Mouse (Mus musculus): ENCODE measurements at regions not wholly inside any gene's neighbourhood (a gene's known extent, or its start where the extent isn't known, plus 50 kb on each side); places are given as distances from the start of the nearest gene placed in this dataset.
A peak's percentile ranks its signal among the peaks of the same experiment; 100 is the strongest.
"Not testable (repeated sequence)": the region's sequence is repeated elsewhere in the genome, so short reads cannot be mapped to it uniquely, and the experiment has no call there.

DNA sequence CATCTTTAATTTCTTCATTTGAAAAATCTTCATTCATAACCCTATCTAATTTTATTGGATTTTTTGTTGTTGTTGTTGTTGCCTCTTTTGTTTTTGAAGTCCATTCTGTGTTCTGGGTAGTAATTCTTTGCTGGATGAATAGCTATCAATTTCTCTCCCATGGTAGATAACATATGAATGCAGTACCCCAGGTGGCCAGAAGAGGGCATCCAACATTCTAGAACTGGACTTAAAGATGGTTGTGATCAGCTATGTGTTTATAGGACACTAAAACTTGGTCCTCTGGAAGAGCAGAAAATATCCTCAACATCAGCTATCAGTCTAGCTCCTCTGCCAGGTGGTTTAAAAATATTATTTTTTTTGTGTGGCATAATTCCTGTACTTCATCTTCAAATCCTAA, 73.0 kb downstream of the Prl2c3 start:
- ATAC-seq (replicated peaks; ENCODE audit: low read depth, poor library complexity, severe bottlenecking): peak; percentile 62; the same call in 1 of the 2 replicates

DNA sequence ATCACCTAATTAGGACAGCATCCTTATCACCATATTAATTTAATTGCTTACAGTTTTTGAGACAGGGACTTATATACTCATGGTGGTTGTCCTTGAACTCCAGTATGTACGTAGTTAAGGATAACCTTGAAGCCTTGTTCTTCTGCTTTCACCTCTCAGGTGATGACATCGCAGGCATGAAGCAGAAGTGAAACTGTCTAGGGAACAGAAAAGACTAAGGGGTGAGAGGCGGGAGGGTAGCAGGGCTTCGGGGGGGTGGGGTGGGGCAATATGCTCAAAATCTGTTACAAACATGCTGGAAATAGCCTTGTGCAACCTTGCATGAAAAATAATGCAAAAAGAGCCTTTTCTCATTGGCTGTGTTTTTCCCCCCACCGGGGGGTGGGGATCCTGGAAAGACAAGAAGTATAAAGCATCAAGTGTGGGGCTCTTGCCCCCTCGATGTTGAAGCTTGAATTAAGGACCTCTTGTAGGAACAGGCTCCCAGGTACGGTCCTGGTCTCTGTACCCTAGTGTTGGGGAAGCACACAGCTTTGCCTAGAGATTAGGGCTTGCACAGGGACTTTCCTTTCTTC, 81.8 kb downstream of the Prl2c3 start:
- not testable (repeated sequence) for ATAC-seq (replicated peaks; ENCODE audit: low read depth, poor library complexity, severe bottlenecking)

DNA sequence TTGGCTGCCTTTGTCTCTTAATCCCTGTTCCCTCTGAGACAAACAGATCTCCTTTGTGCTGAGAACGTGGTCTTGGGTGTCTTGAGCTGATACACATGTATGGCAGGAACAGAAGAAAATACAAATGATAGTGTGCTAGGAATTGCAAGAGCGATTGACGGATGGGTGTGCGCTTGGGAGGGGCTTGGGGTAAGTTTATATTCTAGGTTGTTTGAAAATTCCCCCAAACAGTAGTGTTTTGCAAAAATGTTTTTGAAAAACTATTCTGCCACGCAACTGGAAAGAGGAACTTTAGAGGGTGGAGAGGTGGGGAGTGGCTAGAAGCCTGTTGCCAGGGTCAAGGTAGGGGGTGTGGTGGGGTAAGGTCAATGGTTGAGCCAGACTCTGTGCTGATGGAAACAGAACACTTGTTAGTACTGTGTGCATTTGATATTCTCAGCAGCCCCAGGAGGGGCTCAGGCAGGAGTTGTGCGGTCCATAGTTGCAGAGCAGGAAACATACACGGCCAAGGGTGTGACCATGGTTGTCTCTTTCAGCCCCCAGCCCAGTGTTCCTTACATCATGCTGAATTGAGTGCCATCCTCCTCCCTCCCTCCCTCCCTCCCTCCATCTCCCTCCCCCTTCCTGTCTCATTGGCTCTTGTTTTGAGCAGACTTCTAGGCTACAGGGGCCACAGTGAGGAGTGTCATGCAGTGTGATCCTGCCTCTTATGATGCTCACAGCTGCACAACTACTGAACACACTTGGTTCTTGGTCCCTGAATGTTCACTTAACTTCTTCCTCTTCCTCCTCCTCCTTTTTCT, 88.2 kb downstream of the Prl2c3 start:
- no peak for ATAC-seq (replicated peaks; ENCODE audit: low read depth, poor library complexity, severe bottlenecking)

DNA sequence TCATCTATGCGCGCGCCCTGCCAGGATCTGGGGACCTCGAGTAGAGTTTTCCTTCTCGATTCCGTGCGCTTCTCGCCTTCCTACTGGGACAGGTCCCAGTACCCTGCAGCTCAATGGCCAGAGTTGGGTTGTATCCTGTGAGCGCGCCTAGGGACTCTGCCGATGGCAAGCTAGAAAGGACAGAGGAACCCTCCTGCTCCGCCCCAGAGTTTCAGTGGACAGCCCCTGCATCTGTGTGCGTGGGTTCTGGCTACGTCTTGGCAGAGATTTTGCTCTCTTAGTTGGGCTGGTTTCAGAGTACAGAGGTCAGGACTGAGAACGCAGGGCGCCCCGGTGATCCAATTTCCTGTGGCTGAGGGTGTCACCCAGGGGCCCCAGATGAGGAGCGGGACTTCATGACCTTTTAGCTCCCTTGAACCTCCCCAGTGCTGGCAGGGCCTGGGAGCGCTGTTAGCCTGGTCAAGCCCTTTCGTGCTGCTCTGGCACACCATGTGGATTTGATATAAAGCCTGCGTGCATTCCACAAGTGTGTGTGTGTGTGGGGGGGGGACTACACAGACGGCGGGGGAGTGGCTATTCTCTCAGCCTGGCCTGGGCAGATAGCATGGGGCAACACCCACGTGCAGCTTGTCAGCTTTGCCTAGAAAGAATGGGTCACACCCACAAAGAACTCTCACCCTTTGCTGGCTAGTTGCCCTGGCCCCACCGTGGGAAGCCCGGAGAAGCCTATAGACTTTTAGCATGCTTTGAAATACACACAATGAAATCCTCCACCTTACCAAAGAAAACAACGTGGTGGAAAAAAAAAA, 96.9 kb downstream of the Prl2c3 start:
- peak; percentile 78 for ATAC-seq (replicated peaks; ENCODE audit: low read depth, poor library complexity, severe bottlenecking)

DNA sequence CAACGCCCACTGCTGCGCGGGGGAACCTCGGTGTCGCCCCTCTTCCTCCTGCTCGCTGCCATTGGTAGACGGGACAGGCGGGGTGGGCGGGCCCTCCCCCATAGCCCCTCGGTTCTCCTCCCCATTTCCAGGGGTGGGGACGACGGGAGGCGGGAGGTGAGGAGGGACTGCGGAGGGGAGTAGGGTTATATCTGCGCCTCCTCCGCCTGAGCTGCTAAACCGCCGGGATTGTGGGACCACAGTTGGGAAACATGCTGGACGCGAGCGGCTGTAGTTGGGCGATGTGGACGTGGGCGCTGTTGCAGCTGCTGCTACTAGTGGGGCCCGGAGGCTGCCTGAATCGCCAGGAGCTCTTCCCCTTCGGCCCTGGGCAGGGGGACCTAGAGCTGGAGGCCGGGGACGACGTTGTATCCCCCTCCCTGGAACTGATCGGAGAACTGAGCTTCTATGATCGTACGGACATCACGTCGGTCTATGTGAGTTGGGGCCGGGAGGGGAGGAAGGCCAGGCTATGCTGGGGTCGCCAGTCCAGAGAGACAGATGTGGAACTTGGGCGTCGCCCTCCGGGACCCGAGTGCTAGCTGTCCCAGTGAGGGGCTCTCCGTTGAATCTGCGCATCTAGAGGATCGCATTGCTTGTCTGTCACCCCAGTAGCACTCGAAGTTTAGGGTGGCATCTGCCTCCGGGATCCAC, 97.6 kb downstream of the Prl2c3 start:
- not testable (repeated sequence) for ATAC-seq (replicated peaks; ENCODE audit: low read depth, poor library complexity, severe bottlenecking)

DNA sequence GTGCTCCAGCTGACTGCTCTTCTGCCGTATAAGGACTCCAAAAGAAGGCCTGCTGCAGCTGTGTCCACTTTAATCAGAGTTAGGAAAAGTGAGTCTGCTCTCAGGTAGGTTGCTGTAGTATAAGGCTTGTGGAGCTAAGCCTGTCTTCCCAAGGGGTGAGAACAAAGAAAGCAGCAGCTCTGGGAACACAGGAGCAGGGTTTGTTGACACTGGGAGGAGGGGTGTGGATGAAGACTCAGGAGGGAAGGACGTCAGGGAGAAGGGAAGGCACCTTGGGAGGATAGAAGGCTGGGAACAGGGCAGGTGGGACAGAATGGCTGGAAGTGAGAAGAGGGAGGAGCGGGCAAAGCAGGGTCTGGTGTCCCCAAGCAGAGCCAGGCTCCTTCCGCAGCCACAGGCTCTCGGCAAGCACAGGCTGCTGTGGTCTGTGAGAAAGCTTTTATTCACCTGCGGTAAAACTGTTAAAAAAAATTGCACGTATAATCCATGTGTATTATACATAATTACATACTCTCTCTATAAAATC, 106.2 kb downstream of the Prl2c3 start:
- ATAC-seq (replicated peaks; ENCODE audit: low read depth, poor library complexity, severe bottlenecking): not testable (repeated sequence)

DNA sequence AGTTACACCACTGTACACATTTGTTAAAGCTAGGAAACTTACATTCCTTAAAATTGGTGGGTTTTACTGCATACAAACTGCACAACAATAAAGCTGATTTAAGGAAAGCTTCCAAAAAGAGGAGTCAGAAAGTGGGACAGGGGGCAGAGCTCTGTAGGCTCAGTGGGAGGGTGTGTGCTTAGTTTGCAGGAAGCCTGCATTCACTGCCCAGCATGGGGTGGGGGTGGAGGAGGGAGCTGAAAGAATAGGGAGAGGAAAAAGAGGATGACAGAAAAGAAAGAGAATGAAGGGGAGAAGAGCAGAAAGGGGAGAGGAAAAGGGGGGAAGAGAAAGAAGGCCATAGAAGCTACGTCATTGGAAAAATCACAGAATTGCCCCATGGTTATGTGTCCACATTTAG, 111.1 kb downstream of the Prl2c3 start:
- ATAC-seq (replicated peaks; ENCODE audit: low read depth, poor library complexity, severe bottlenecking): not testable (repeated sequence)

DNA sequence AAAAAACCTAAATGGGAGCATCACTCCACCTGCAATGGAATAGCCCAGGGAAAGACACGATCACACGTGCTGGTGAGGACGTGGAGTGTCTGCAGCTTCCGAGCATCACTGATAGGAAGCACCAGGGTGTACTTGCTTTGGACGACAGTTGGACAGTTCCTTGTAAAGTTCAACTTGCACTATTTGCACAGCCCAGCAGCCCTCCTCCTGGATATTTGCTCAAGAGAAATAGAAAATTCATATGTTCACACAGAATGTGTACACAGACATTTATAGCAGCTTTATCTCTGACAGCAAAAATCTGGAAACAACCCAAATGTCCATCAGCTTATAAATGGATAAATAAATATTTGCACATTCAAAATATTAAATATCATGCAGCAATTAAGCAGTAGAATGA, 111.7 kb downstream of the Prl2c3 start:
- not testable (repeated sequence) for ATAC-seq (replicated peaks; ENCODE audit: low read depth, poor library complexity, severe bottlenecking)

DNA sequence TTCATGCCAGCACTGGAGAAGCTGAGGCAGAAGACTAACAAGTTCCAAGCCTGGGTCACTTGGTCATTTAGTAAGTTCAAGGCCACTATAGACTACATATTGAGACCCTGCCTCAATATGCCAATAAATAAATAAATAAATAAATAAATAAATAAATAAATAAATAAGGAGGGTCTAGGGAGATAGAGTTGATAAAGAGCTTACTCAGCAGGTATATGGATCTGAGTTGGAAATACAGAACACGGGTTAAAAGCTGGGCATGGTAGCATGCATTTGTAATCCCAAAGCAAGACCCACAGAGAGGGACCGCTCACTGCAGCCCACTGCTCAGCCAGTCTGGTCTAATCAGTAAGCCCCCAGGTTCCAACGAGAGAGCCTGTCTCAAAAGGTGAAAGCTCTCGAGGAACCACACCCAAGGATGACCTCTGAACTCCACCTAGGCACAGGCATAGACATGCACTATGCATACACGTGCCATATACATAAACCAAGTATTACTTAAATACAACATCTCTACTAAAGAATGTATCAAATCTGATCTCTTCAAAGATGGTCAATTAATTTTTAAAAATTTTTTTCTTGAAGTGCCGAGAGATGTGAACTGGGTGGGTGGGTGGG, 115.4 kb downstream of the Ero1lb start:
- ATAC-seq (replicated peaks; ENCODE audit: low read depth, poor library complexity, severe bottlenecking): not testable (repeated sequence)

DNA sequence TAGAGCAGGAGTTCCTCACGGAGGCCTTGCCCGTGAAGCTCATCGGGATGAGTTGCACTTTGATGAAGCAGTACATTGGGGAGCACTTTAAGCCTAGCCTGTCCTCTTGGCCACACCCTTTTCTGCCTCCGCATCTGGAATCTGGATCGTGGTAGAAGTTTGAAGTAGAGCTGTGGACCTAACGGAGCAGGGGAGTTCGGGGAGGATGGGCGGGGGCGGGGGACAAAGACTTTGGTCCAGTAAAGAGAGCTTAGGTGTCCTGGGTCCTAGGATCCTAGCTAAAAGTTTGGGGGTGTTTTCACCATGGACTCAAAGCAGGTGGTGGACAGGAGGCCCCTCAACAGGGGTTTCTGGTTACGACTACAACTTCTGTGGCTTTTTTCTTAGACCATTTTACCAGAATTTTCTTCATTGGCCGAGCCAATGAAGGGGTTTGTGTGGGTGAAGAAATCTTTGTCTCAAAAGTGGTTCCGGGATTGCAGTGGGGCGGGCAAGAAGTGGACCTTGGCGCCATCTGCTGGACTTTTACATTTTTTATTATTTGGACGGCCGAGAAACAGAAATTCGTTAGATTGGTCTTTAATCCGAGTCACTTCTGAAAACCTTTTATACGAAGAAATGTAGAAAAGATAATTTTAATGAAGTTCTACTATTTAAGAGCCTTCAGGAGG, 114.7 kb downstream of the Ero1lb start:
- ATAC-seq (replicated peaks; ENCODE audit: low read depth, poor library complexity, severe bottlenecking): peak; percentile 89

DNA sequence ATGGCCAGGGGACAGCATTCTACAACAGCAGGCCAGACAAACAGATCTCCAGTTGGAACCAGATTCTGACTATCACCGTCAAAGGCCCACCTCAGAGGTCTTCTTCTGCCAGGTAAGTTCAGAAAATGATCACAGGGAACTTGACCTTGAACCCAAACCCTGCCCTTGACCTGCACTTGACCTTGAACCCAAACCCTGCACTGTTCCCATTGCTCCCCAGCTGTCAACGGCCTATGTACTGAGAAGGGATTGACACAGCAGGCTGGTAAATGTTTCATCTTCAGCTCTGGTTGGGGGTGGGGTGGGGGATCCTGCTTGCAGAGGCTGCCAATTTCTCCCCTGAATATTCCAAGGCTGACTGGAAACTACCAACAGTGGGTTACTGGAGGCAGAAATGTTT, 111.7 kb downstream of the Ero1lb start:
- ATAC-seq (replicated peaks; ENCODE audit: low read depth, poor library complexity, severe bottlenecking): no peak

DNA sequence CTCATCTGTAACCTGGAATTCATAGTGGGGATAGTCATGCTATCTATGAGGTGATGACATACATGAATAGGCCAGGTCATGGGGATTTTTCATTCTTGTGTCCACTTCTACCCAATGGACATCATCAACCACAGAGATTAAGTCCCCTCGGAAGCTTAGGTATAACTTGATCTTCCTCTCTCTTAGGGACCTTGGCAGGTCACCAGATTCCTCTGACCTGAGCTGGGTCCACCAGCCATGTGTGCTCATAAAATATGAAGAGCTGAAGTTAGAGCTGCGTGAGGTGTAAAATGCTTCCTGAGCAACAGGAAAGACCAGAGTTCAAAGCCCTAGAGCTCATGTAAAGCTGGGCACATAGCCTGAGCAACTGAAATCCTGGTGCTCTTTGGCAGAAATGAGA, 105.3 kb downstream of the Ero1lb start:
- not testable (repeated sequence) for ATAC-seq (replicated peaks; ENCODE audit: low read depth, poor library complexity, severe bottlenecking)

DNA sequence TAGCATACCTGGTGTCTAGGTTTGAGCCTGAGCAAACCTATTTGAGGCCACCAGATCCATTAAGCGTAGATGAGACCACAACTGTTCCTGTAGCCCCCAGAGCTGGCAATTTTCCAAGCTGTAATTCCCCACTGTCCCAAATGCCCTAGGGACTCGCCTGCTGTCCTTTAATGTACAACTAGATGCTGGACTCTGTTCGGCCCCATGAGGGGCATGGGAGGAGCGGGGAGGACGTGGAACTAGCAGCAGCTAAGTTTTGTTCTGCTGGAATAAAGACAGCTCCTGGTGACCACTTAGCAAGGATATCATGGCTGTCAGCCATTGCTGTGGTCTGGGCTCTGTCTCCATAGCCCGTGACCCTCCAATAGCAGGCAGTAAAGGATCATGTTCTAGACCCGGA, 103.1 kb downstream of the Ero1lb start:
- ATAC-seq (replicated peaks; ENCODE audit: low read depth, poor library complexity, severe bottlenecking): not testable (repeated sequence)

DNA sequence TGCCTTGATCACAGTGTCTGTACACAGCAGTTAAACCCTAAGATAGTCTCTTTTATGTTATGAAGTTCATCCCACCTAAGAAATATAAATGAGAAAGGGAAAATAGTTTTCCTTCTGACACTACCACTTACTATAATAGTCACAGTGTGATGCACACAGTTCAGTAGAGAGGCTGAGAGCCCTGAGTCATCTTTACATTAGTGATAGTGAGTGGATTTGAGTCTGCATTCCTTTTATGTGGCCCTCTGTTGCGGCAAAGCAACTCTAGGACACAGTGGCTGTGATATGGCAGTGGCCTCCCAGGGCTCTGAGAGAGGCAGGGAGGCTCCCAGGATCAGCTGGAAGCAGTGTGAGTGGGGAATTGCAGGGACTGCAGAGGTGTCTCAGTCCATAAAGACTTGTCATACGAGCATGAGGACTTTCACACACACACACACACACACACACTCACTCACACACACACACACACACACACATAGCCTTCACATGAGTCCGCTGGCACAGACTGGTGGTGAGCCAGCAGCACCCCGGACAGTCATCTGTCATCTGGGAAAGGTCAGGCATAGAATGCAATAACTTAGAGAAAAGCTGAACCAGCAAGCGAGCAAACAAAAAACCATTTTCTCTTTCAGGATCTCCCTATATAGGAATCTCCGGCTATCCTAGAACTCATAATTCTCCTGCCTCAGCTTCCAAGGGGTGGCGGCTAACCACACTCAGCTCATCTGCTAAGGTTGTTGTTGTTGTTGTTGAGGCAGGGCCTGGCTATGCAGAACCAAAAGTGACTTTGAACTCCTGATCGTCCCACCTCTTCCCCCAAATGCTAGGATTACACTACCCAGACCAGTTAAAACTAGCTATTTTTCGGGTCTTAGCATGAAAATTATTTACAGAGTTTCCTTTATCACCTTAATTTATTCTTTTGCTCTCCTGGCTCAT, 102.3 kb downstream of the Ero1lb start:
- not testable (repeated sequence) for ATAC-seq (replicated peaks; ENCODE audit: low read depth, poor library complexity, severe bottlenecking)

DNA sequence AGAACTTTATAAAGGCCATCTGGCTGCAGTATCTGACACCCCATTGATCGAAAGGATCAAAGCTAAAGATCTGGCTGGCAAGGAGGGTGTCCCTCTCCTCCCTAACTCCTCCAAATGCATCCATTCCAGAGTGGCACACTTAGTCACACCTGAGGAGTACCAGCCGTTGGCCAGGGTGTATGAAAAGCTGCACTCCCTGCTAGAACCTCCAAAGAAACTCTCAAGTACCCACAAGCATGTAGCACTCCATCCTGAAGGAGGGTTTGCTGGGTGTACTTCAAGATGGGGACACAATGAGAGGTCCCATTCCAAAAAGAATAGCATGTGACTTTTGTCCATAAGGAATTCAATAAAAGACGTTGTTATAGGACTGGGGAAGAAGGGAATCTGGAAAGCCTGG, 100.4 kb downstream of the Ero1lb start:
- ATAC-seq (replicated peaks; ENCODE audit: low read depth, poor library complexity, severe bottlenecking): not testable (repeated sequence)
